Mouse (Mus musculus): ENCODE data around the gene Bcl7a. TPM values are rescaled to one million over a fixed set of nuclear protein-coding genes. Genes with fewer than 3 reads are reported as not detected.

Bcl7a gene
- polyA plus RNA-seq (2012; rRNA removed): 52.2 and 66.4 TPM in 2 replicates

DNA sequence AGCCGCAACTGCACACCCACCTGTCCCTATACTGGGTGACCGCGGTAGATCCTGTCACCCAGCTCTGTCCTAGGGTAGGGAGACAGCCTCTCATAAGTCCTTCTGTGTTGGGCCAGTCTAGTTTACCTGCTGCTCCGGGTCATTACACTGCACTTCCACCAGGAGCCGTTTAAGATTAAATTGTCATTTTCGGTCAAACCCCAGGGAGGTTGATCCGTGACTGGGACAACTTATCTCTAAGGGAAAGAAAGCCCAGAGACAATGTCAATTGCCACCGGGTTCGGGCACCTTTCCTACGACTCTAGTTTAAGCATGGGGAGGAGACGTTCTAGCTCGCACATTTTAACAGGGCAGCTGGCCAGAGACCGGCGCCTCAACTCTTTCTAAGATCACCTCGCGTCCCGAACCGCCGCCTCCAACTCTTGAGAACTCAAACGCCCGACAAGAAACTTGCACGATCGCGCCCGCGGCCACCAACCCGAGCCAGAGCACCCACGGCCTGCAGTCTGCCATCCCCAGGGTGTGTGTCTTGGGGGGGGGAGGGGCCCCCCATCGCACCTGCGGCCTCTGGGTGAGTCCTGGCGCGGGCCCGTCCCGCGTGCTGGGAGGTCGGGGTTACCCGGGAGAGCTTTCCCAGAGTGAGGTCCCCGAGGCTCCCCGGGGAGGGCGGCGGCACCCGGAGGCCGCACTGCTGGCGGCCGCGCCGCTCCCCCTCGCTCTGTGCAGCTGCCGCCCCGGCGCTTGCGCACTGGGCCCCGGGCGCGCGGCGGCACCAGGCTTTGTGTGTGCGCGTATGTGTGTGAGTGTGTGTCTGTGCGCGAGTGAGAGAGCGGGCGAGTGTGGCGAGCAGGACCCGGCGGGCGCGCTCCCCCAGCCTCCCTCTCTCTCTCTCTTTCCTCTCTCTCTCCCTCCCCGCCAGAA, at the start of gene Bcl7a:
TSS of gene Bcl7a (plus strand) at position 128 of the 921 bp plus-strand sequence.

GRCm38 (mm10) chr5:123394303-123394956, 50.8 kb downstream of the Bcl7a start, which contains the start of gene Mlxip:
Gene Mlxip (plus strand): TSS chr5:123394798.

Other genes with a start within 250 kb of the Bcl7a start
- 7.1 and 7.3 TPM in 2 replicates for gene Rhof, start 211.1 kb upstream of the Bcl7a start, polyA plus RNA-seq (2012; rRNA removed)
- 11.6 and 14.9 TPM in 2 replicates for gene Setd1b, start 201.6 kb upstream of the Bcl7a start, polyA plus RNA-seq (2012; rRNA removed)
- gene Psmd9, start 174.4 kb upstream of the Bcl7a start, polyA plus RNA-seq (2012; rRNA removed): 34.6 and 37.7 TPM in 2 replicates
- not detected in 2 replicates for gene Hpd, start 161.1 kb upstream of the Bcl7a start, polyA plus RNA-seq (2012; rRNA removed)
- gene Wdr66, start 91.7 kb upstream of the Bcl7a start, polyA plus RNA-seq (2012; rRNA removed): 2.2 and 2.6 TPM in 2 replicates
- gene Mlxip, start 51.0 kb downstream of the Bcl7a start, polyA plus RNA-seq (2012; rRNA removed): 31.7 TPM in 2 replicates
- 0.21 and 0.23 TPM in 2 replicates for gene Lrrc43, start 145.5 kb downstream of the Bcl7a start, polyA plus RNA-seq (2012; rRNA removed)
- not detected in 2 replicates for gene Il31, start 145.7 kb downstream of the Bcl7a start, polyA plus RNA-seq (2012; rRNA removed)
- gene B3gnt4, start 166.6 kb downstream of the Bcl7a start, polyA plus RNA-seq (2012; rRNA removed): 2.7 and 3.3 TPM in 2 replicates
- gene Diablo, start 180.3 kb downstream of the Bcl7a start, polyA plus RNA-seq (2012; rRNA removed): 106 and 107 TPM in 2 replicates
- gene Gm49027, start 181.7 kb downstream of the Bcl7a start, polyA plus RNA-seq (2012; rRNA removed): 9.2 and 11.4 TPM in 2 replicates
- 34.7 and 36.0 TPM in 2 replicates for gene Vps33a, start 229.2 kb downstream of the Bcl7a start, polyA plus RNA-seq (2012; rRNA removed)